Mouse (Mus musculus) right cerebral cortex, adult 18-20 months (tissue): Measurements from ENCODE around the gene Dnajc27.

Experiments used
- DNase-seq: peaks from one replicate; pipeline ENCODE4 v3.0.0; 2022; ENCODE audit warnings: mixed read lengths

Gene Dnajc27

DNA sequence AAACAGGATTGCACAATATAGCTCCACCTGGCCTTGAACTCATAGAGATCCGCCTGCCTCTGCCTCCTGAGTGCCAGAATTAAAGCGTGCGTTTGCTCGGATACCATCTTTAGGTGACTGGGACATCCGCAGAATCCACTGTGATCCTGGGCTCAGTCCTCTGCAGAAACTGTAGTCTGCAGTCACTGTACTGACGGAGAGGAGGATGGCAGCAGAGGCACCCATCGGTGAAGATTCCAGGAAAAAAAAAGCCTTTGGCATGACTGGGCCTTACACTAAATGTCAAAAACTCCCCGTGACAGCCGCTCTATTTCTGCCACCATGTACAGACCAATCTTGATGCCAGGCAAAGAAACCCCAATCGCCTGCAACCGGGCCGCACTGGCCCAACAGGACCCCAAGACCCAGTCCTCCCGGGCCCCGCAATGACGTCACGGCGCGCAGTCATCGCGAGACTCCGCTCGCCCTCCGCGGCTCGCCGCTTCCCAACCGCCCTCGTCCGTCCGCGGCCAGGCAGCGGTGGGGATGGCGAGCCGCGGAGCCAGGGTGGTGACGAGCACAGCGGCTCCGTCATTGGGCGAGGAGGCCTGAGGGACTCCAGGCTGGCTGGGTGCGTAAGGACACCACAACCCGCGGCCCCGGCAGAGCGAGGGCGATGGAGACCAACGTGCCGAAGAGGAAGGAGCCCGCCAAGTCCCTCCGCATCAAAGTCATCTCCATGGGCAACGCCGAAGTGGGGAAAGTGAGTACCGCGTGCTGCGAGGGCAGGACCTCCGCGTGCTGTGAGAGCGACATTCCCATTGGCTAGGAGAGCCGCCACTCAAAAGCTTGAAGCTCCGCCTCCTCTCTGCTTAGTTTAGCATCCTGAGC is at the start of gene Dnajc27:
Gene Dnajc27, plus strand, starts transcription at position 452 of the 870 bp plus-strand sequence.
- DNase-seq = peak; percentile 97

DNA sequence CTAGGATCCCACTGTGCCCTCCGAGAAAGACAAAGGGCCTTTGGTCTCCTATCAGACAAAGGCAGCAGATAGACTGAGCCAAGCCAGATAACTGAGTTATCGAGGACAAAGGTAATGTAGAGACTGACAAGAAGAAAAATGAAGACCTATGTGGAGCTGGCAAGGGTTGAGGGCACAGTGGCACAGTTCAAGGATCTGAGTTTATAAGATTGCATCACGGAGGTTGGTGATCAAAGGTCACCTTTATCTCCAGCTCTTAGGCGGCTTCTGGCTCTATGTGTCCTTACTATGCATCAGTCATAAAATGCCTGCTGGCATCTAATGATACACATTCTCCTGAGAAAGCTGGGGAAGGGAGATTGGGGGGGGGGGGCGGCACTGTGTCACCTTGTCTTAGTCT is 46.2 kb upstream of the Dnajc27 start:
- DNase-seq = no peak

DNA sequence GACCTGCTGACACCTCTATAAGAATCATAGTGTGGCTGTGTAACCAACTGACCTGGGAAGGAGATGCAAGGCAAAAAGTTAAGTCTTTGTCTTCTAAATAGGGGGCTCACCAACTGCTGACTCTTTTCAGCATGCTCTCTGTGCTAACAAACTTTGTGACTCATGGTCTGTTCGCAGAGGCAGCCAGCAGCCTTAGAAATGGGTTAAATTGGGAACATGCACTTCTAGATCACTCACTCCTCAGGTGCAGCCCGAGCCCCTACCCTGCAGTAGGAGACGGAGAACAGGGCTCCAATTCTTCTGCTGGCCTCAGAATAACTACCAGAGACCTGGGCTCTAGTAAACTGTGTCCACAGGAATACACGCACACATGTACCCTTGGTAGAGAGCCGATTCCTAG is 44.9 kb upstream of the Dnajc27 start:
- peak; percentile 43 for DNase-seq

DNA sequence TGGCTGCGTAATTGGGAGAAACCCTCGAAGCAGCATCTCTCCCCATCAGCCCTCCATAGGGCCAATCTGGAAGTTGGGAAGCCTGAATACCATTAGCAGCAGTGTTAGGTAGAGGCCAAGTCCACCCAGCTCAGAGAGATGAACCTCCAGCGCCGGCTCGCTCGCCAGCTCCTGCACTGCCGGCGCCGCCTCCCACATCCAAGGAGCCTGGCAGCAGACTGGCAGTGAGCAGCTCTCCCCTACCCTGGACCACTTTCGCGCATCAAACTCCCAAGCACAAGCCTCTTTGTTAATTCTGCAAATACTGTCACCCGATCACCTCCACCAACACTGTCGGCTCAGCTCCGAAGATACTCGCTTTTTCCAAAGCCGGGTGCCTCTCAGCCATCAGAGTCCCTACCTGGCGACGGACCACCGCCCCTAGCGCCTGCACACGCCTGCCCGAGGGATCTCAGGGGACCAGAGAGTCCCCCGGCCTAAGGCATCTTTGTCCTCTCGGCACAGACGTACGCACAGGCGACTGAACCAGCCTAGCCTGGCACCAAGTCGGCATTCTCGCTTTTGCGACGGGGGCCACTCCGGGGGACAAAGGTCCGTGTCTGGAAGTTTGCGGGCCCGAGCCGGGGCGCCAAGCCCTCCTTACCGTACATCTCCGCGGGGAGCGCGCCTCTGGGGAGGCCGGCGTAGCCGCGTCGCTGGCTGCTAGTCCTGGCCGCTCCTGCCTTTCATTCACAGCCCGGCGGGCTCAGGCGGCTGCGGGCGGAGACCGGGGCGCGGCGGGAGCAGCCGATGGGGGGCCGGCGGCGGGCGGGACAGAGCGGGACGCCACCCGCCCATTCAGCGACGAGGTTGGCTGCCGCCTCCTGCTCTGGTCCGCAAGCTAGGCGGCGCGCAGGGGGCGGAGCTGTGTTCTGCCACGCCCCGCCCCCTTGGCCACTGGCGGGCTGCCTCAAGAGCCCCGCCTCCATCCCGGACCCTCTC is 44.0 kb upstream of the Dnajc27 start, which contains the start of gene Efr3b:
Gene Efr3b, minus strand, starts transcription at position 855 of the 981 bp plus-strand sequence.
- DNase-seq = peak; percentile 92

DNA sequence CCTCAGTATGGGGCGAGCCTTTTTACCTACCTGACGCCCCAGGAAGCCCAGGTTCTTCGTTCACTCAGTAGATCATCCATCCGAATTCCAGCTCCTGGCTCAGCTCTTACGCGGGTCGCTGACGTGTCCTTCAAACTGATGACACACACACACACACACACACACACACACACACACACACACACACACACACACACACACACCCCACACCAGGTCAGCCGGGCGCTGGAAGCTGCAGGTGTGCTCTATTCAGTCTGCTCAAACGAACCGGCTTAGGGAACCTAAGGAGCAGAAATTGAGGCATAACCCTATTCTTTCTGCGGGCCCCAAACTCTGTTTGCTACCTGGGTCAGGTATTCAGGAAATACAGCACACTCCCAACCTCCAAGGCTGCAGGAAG is 43.3 kb upstream of the Dnajc27 start:
- no peak for DNase-seq

DNA sequence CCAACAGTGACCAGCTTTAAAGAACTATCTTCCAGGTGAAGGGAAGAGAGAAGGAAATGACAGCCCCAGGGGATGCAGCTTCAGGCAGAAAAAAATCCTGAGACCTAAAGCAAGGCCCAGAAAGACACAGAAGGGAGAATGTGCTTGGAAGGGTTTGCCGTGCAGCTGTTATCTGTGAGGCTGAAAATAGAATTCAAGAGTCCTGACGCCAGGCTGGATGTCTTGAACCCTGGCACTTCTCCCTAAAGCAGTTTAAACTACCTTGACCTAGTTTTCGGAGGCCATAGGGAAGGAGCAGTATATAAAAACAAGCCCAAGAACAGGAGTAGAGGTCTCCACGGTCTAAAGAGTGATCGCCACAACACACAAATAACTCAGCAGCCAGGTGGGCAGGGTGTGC is 40.0 kb upstream of the Dnajc27 start:
- DNase-seq = no peak

DNA sequence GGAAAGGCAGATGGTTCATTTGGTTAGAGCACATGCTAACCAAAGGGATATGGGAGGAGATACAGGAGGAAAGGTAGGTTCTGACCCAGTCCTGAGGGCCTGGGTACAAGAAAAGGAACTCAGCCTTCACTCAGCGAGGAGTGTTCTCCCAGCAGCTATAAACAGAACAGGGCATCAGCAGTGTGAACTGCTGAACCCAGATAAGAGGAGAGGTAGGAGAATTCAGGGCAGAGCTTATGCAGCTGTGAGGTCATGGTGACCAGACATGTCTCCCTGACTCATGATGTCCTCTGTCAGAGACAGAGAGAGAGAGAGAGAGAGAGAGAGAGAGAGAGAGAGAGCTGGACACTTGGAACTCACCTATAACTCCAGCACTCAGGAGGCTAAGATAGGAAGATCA is 36.4 kb upstream of the Dnajc27 start:
- no peak for DNase-seq

DNA sequence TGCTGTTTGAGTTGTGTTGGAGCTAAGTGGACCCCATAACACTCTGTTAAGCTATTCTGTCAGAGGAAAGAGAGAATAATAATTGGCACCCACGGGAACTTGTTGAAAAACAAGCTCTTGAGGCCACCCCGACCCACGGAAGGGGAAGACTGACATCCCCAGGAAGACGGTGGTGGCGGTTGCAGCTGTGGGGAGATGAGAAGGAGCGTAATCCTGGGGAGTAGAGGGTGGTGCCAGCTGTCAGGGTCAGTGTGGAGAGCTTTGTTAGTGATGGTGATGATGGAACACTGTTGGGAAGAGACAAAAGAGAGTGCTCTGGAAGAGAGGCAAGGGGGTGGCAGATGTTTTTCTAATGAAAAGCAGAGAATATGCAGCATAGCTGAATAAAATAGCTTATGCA is 34.4 kb upstream of the Dnajc27 start:
- DNase-seq = no peak

DNA sequence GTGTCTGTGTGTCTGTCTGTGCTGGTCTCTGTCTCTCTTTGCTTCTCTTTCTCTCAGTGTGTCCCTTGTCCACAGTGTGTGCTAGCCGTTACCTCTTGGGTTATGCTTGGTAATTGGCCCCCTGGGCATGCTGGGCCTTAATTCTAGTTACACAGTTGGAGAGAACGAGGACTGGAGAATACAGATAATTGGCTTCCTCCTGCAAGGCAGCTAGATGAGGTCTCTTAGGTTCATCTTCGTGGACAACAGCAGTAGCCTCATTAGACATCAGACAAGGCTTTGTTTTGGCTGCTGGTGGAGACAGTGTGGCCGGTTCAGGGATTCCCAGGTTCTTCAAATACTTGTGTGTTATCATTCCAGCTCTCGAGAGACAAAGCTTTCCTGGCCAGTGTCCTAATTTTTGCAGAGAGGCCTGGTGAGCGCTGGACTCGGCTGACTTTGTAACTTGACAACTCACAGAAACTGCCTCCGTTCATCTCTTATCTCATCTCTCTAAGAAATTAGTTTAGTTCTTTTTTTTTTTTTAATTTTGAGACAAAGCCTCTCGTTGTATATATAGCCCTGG is 31.4 kb upstream of the Dnajc27 start:
- DNase-seq = no peak

DNA sequence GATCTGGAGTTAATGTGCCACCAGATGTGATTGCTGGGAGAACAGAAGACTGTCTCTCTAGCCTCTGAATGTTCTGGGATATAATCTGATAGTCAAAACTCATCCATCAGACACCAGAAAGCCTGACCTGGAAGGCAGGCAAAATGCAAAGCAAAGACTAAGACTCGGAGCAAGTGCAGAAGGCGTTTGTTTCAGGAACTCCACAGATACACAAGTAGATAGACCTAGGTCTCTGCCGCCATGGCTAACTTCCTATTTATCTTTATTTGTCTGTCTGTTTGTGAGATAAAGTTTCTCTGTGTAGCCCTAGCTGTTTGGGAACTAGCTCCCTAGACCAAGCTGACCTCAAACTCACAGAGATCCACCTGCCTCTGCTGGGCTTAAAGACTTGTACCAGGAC is 28.7 kb upstream of the Dnajc27 start:
- no peak for DNase-seq

DNA sequence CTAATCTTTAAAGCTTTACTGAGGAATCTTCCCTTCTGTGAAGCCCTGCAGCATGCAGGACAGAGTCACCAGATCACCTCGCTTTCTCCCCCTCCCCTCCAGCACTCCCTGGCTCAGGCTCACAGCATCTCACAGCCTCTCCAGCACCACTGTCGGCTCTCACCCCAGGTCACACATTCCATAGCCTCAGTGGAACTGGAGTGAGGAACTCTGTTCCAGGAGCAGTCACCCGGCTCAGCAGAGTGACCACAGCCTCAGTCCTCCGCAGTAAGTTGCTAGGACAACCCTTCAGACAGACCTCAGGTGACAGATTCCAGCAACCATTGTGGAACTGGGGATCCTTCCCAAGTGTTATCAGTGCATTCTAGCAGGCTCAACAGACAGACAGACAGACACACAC is 27.5 kb upstream of the Dnajc27 start:
- no peak for DNase-seq

DNA sequence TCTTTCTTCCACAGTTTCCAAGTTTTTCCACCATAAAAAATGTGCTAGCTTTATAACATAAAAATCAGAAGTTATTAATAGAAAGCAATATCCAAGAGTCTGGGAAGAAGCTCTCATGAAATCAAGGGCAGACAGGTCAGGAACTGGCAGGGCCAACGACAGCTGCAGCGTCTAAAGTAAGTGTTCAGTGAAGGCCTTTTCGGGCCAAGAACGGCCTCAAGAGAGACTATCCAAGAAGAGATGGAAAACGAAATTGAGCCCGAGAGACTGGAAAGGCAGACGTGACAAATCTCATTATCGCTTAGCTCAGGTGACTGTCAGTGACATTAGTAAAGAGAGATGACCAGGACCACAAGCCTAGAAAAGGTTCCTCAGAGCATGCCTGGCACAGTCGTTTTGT is 24.1 kb upstream of the Dnajc27 start:
- DNase-seq = no peak

DNA sequence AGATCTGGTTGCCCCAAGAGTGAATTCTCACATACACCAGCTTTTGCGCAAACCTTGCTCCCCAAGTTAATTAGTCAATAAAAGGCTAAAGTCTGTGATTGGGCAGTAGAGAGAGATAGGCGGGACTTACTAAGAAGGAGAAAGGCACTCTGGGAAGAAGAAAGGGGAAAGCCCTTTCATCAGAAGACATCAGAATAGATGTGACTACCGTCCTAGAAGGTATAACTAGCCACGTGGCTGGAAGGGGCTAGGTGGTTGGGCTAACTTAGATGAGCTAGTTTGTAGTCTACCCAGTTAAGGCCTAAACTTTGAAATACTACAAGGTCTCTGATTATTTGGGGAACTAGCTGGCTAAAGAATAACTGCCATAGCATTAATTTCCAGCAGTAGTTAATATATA is 22.7 kb upstream of the Dnajc27 start:
- DNase-seq = no peak

DNA sequence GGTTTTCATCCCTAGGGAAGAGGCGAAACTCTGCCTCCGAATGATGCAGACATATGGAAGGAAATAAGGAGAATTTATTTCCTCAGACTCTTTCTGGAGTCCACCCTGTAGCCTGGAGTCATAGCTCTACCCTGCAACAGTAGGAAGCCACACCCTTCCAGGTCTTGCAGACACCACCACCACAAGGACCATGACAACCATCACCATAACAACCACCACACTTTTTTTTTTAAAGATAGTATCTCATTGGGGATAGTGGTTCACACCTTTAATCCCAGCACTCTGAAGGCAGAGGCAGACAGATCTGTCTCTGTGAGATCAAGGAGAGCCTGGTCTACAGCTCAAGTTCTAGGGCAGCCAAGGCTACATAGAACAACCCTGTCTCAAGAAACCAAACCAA is 16.9 kb upstream of the Dnajc27 start:
- DNase-seq = no peak

DNA sequence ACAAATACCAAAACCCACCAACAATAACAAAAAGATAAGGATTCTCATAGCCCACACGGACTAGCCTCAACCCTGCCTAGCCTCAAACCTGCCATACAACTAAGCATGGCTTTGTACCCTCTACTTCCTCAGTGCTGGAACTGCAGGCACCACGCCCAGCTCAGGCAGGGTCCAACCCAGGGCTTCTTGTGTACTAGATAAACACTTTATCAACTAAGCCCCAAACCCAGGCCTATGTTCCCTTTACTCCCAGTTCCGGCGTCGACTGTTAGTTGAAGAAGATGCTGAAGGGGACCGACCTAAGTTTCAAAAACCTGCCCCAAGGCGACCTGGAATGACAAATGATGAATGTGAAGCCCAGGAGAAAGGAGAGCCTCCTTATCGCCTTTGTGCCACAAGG is 16.4 kb upstream of the Dnajc27 start:
- DNase-seq = no peak

DNA sequence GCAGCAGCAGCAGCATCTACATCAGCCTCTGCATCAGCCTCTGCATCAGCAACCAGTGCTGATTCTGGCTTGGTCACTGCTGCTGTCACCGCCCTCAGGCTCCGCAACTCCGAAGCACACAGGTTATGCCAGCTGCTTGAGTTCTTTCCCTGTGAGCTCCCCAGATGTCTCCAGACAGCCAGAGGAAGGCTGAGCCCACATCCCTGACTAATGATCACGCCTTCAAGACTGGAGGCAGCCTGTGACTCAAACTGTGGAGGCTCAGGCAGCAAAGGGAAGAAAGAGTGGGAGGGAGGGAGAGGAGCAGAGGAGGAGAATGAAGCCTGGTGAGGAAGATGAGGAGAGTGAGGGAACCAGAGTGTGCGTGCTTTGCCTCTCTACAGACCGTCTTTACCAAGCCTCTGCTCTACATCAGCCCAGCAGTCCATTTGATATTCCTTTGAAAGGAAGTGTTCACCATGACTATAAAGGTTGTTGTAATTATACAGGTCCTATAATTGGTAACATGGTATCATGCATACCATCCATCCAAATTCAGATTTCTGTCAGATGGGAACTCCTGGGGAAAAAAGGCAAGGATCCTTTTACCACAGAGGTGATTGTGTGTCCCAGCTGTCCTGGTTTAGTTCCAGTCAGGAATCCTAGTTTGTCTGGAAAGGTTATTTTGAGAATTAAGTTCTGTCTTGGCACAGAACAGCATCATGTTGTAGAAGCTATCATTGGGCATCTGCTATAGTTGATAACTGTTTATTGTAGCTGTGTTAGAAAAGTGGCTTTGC is 15.5 kb upstream of the Dnajc27 start:
- DNase-seq = peak; percentile 86

DNA sequence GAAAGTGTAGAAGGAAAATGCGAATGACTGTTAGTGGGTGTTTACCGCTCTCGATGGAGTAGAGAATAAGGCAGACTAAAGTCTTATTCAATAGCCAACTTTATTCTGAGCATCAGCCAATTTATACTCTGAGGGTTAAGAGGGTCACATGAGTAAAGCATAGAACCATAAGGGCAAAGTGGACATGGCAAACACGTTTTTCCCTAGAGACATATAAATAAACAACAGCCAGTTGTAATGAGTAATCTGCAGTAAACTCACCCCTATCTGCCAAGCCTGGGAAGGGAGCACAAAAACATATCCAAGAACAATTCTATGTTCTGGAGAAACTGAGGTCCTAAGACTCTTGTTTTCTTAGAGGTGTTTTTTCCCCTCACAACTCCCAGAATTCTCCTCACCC is 13.8 kb upstream of the Dnajc27 start:
- DNase-seq = no peak

DNA sequence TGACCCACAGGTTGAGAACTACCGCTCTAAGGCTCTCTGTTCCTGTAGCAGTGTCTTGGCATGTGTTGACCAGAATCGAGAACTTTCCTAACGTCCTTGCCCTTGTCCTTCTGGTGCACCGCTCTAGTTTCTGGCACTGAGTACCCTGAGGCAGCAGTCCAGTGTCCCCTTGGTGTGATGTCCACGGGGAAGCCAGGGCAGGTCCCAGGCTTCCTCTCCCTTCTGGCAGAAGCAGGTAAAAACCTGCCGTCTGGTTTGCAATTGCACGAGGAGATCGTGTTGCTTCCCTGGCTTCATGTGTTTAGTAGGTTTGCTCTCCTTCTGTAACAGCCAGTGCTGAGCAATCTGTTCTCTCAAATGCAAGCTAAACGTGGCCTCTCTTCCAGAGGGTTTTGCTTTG is 10.7 kb upstream of the Dnajc27 start:
- no peak for DNase-seq

DNA sequence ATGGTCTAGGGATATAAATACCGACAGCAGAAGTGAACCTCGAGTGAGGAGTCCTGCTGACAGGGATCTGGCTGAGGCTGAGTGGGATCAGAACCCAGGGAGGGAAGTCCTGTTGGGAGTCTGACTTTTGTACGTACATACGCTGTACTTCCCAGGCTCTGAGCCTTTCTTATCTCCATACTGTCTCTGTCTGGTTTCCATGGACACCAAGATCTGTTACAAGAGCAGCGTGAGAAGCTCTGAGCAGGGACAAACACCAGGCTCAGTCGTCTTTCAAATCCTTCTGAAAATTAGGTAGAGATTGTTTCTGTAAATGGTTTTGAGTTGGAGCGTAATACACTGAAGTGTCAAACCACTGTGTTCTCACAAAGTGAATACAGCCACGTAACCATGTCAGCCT is 7.0 kb upstream of the Dnajc27 start:
- DNase-seq = no peak

DNA sequence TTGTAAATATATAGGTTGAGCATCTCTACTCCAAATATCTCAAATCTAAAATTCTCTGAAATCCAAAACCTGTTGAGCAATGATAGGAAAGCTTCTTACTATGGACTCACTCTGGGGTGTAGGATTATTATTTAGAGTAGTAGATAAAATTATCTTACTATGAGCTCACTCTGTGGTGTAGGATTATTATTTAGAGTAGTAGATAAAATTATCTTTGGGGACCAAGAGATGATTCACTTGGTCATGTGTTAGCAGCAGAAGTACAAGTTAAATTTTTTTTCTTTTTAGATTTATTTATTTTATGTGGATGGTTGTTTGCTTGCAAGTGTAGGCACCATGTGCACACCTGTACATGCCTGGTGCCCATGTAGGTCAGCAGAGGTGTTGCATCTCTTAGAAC is 6.0 kb upstream of the Dnajc27 start:
- no peak for DNase-seq

DNA sequence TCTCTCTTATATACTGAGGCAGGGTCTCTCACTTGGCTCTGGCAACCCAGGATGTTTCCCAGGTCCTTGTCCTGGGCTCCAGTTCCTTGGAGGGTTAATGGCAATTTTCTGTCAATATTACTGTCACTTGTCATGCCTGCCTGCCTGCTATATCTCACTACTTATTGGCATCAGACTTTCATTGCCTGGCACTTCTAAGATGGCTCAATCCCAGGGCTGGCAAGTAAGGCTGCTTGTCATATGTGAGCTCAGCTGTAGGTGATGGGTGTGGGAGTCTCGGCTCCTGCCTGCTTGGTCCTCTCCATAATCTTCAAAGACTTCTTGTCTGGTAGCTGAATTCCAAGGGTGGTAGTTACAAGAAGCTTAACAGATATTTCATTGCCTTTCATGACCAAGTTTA is 4.3 kb upstream of the Dnajc27 start:
- DNase-seq = no peak

DNA sequence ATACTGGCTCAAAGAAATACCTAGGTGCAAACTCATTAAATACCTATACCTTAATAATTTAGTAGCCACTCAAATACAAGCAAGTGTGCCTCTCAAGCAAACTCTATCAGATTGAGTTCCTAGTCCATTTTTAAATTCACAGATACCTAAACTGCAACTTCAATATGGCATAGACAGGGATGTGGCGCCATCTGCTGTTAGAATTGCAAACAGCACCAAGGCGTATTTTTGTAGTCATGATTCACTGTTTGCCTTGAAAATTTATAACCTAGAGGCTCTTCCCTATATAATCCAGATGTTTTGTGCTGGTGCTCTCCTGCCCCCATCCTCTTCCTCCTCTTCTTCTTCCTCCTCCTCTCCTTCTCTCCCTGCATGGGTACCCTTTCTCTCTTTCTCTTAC is 2.1 kb upstream of the Dnajc27 start:
- DNase-seq = peak; percentile 79

DNA sequence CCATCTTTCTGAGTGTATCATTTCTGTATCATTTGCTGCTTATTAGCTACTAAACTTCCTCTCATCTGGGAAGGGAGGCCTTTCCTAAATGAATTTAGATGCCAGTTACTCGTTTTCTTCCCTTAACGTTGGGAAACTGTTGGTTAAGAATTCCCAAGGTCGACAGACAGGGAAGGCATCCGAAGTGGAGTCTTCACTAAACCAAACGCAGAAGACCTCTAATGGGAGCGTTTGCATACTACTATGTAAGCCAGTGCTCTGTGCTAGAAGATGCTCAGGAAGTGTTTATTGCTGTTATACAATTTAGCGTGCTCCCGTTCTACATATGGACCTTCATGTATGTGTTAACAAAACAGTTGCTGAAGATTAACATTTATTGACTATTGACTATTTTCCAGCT is 1.1 kb downstream of the Dnajc27 start:
- DNase-seq = no peak
